Mouse (Mus musculus) cortical plate, adult 2 months (tissue): Measurements from ENCODE around the gene Ghr.

ENCODE experiments used
- CTCF ChIP-seq: fragments of 200-500 bp; IDR thresholded peaks from 2 replicates; pipeline ENCODE4 v1.5.1; 2011; ENCODE audit warnings: mild to moderate bottlenecking, control low read depth, low read length; ENCODE audit not compliant: insufficient read depth; ENCODE audit errors: extremely low read depth
- POLR2A ChIP-seq: fragments of 200-500 bp; IDR thresholded peaks from 2 replicates; pipeline ENCODE4 v1.6.1; 2011; ENCODE audit warnings: mild to moderate bottlenecking, low read length, control low read depth; ENCODE audit not compliant: insufficient read depth; ENCODE audit errors: extremely low read depth

- no peak for TF ChIP-seq CTCF
- no peak for TF ChIP-seq POLR2A
Measured at GRCm38 (mm10) chr15:3449564-3449963, 133.7 kb downstream of the Ghr start.
